Mouse (Mus musculus) spleen, embryonic (tissue): ENCODE measurements around the gene Sumf1.

ENCODE experiments used
- CTCF ChIA-PET: fragments of 350-600 bp; sonication (Branson Sonifier 250); formaldehyde crosslinking; loops from one replicate; lab custom pipeline; 2022; lab: Charles Lee

Gene Sumf1

GRCm38 (mm10) chr6:108211896-108212880 lies 26.8 kb upstream of the Sumf1 start:
- CTCF ChIA-PET: interaction anchor here (0.6 kb wide), 1 partner anchor 300 kb away, joined by 3 read pairs; no protein-coding TSS in a partner anchor

- CTCF ChIA-PET: no interaction called here
Measured at GRCm38 (mm10) chr6:108206914-108207566, 21.7 kb upstream of the Sumf1 start.

- CTCF ChIA-PET: no interaction called here
Measured at GRCm38 (mm10) chr6:108206145-108206544, 20.8 kb upstream of the Sumf1 start.

GRCm38 (mm10) chr6:108204322-108204721 lies 18.9 kb upstream of the Sumf1 start:
- CTCF ChIA-PET: no interaction called here

- CTCF ChIA-PET: no interaction called here
Measured at GRCm38 (mm10) chr6:108198286-108198685, 12.9 kb upstream of the Sumf1 start.

GRCm38 (mm10) chr6:108197117-108197516 lies 11.7 kb upstream of the Sumf1 start:
- CTCF ChIA-PET: interaction anchor here (0.6 kb wide), 1 partner anchor 16 kb away, joined by 6 read pairs; the partner anchor contains the start of gene Itpr1

- CTCF ChIA-PET: no interaction called here
Measured at GRCm38 (mm10) chr6:108196665-108197064, 11.3 kb upstream of the Sumf1 start.

GRCm38 (mm10) chr6:108192632-108193031 lies 7.2 kb upstream of the Sumf1 start:
- CTCF ChIA-PET: no interaction called here

GRCm38 (mm10) chr6:108190690-108191089 lies 5.3 kb upstream of the Sumf1 start:
- CTCF ChIA-PET: no interaction called here

- CTCF ChIA-PET: interaction anchor here (0.5 kb wide), 1 partner anchor 1380 kb away, joined by 5 read pairs; no protein-coding TSS in a partner anchor
Measured at GRCm38 (mm10) chr6:108185685-108186009, 265 bp upstream of the Sumf1 start.

GRCm38 (mm10) chr6:108179087-108179486 lies 6.3 kb downstream of the Sumf1 start:
- CTCF ChIA-PET: no interaction called here

GRCm38 (mm10) chr6:108174181-108174580 lies 11.2 kb downstream of the Sumf1 start:
- CTCF ChIA-PET: no interaction called here

- CTCF ChIA-PET: no interaction called here
Measured at GRCm38 (mm10) chr6:108172219-108172618, 13.2 kb downstream of the Sumf1 start.

- CTCF ChIA-PET: no interaction called here
Measured at GRCm38 (mm10) chr6:108169466-108169865, 15.9 kb downstream of the Sumf1 start.

- CTCF ChIA-PET: no interaction called here
Measured at GRCm38 (mm10) chr6:108168723-108169122, 16.7 kb downstream of the Sumf1 start.

GRCm38 (mm10) chr6:108167946-108168680 lies 17.3 kb downstream of the Sumf1 start:
- CTCF ChIA-PET: no interaction called here

- CTCF ChIA-PET: no interaction called here
Measured at GRCm38 (mm10) chr6:108165598-108165997, 19.8 kb downstream of the Sumf1 start.

GRCm38 (mm10) chr6:108164935-108165334 lies 20.4 kb downstream of the Sumf1 start:
- CTCF ChIA-PET: no interaction called here

- CTCF ChIA-PET: no interaction called here
Measured at GRCm38 (mm10) chr6:108160608-108161007, 24.8 kb downstream of the Sumf1 start.

GRCm38 (mm10) chr6:108156881-108157280 lies 28.5 kb downstream of the Sumf1 start:
- CTCF ChIA-PET: interaction anchor here (0.6 kb wide), 1 partner anchor 10 kb away, joined by 4 read pairs; no protein-coding TSS in a partner anchor

GRCm38 (mm10) chr6:108154243-108154642 lies 31.1 kb downstream of the Sumf1 start:
- CTCF ChIA-PET: no interaction called here
